Mouse (Mus musculus): ENCODE results near the gene Cdhr2. TPM values are rescaled to one million over a fixed set of nuclear protein-coding genes. Genes with fewer than 3 reads are reported as not detected.
A peak's percentile ranks its signal among the peaks of the same experiment; 100 is the strongest.

Cdhr2 gene
- total and polyA plus RNA-seq, 2 experiments from 2014 or later: 0.33 to 0.84 TPM

GRCm38 (mm10) chr13:54780592-54780991, 79.3 kb downstream of the Cdhr2 start:
- TF ChIP-seq CTCF (IDR thresholded peaks at IDR 0.05): no peak
- no peaks in the 10 kb centered on the region for H3K9me3 ChIP-seq (ENCODE audit: low read length)
- no peak overlapping the region for H3K4me2 ChIP-seq (ENCODE audit: low read depth, low read length, poor library complexity, severe bottlenecking)
- no peaks in the 10 kb centered on the region for H3K4me1 ChIP-seq (ENCODE audit: insufficient read depth, low read length)
- no peaks in the 10 kb centered on the region for H3K27me3 ChIP-seq (ENCODE audit: insufficient read depth, low read length)
- WGBS: 47% methylated on average over 3 of the region's 3 CpGs
- DNase-seq (ENCODE audit: low spot score) (peak; percentile 81), ATAC-seq (ENCODE audit: low FRiP score) (no peak)
- no peak overlapping the region for H3K9ac ChIP-seq (replicated peaks; ENCODE audit: low read length, poor library complexity, severe bottlenecking)
- no peak overlapping the region for H3K27ac ChIP-seq (ENCODE audit: low read depth, low read length)
- H3K4me3 ChIP-seq (ENCODE audit: low read depth, low read length): no peak overlapping the region
- H3K36me3 ChIP-seq (ENCODE audit: insufficient read depth, low read length): no peaks in the 10 kb centered on the region

- Histone ChIP-seq H3K4me3 (ENCODE audit: low read depth, low read length) (no peak overlapping the region), H3K27ac (ENCODE audit: low read depth, low read length) (no peak overlapping the region), H3K36me3 (ENCODE audit: insufficient read depth, low read length) (no peaks in the 10 kb centered on the region), H3K4me2 (ENCODE audit: low read depth, low read length, poor library complexity, severe bottlenecking) (no peak overlapping the region), H3K9ac (replicated peaks; ENCODE audit: low read length, poor library complexity, severe bottlenecking) (no peak overlapping the region), H3K9me3 (ENCODE audit: low read length) (no peaks in the 10 kb centered on the region), H3K27me3 (ENCODE audit: insufficient read depth, low read length) (no peaks in the 10 kb centered on the region), H3K4me1 (ENCODE audit: insufficient read depth, low read length) (no peaks in the 10 kb centered on the region)
- DNase-seq (ENCODE audit: low spot score) (no peak), ATAC-seq (ENCODE audit: low FRiP score) (no peak)
- no peak for TF ChIP-seq CTCF (IDR thresholded peaks at IDR 0.05)
- WGBS: 86% methylated on average over 3 of the region's 3 CpGs
These were observed 79.8 kb downstream of the Cdhr2 start for GRCm38 (mm10) chr13:54781086-54781485.

DNA sequence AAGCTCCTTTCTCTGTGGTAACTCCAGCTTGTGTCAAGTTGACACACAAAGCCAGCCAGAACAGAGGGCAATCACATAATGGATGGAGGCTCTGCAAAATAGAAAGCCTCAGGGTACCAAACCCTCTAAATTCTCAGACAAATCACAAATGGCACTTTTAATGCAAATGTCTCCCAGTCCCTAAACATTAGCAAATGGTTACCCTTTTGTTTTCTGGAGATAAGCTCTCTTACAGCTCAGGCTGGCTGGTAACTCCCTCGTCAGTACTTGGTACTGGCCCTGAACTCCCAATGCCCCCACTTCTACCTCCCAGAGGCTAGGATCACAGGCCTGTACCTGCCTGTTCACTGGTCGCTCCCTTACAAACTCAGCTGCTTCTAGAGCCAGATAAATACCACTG, 82.0 kb downstream of the Cdhr2 start:
- WGBS: 54% methylated on average over 2 of the region's 2 CpGs
- no peak overlapping the region for H3K9ac ChIP-seq (replicated peaks; ENCODE audit: low read length, poor library complexity, severe bottlenecking)
- no peaks in the 10 kb centered on the region for H3K27me3 ChIP-seq (ENCODE audit: insufficient read depth, low read length)
- no peaks in the 10 kb centered on the region for H3K4me1 ChIP-seq (ENCODE audit: insufficient read depth, low read length)
- ATAC-seq (ENCODE audit: low FRiP score): no peak
- no peaks in the 10 kb centered on the region for H3K36me3 ChIP-seq (ENCODE audit: insufficient read depth, low read length)
- DNase-seq (ENCODE audit: low spot score): no peak
- no peak for TF ChIP-seq CTCF (IDR thresholded peaks at IDR 0.05)
- no peak overlapping the region for H3K4me2 ChIP-seq (ENCODE audit: low read depth, low read length, poor library complexity, severe bottlenecking)
- H3K4me3 ChIP-seq (ENCODE audit: low read depth, low read length): no peak overlapping the region
- H3K27ac ChIP-seq (ENCODE audit: low read depth, low read length): no peak overlapping the region
- H3K9me3 ChIP-seq (ENCODE audit: low read length): no peaks in the 10 kb centered on the region

DNA sequence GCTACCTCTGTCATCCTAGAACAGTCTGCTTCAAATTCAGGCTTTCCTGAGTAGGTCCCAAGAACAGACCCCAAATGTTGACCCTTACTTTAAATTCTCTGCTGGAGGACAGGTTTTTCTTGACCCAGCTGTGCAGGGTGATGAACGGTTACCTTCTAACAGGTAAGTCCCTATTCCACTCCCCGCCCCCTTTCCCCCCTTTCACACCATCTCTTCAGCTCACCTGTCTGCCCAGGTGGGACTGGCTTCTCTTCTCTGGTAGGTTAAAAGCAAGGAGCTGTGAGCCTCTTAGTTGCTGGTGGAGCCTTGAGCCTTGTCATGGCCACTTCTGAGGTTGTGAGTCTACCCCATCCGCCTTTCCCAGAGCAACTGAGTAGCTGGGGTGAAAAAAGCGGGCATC, 82.4 kb downstream of the Cdhr2 start, which contains the start of gene Eif4e1b:
Gene Eif4e1b (plus strand): TSS at position 301 of the 400 bp plus-strand sequence.
- H3K4me1 ChIP-seq (ENCODE audit: insufficient read depth, low read length): no peaks in the 10 kb centered on the region
- no peak within 1 kb of the TSS for H3K27ac ChIP-seq (ENCODE audit: low read depth, low read length)
- H3K9me3 ChIP-seq (ENCODE audit: low read length): no peaks in the 10 kb centered on the region
- no peaks in the 10 kb centered on the region for H3K27me3 ChIP-seq (ENCODE audit: insufficient read depth, low read length)
- DNase-seq (ENCODE audit: low spot score) (no peak), ATAC-seq (ENCODE audit: low FRiP score) (no peak)
- H3K9ac ChIP-seq (replicated peaks; ENCODE audit: low read length, poor library complexity, severe bottlenecking): no peak within 1 kb of the TSS
- WGBS: 92% methylated on average over 4 of the region's 4 CpGs
- H3K36me3 ChIP-seq (ENCODE audit: insufficient read depth, low read length): no peaks in the 10 kb centered on the region
- no peak for TF ChIP-seq CTCF (IDR thresholded peaks at IDR 0.05)
- H3K4me2 ChIP-seq (ENCODE audit: low read depth, low read length, poor library complexity, severe bottlenecking): no peak within 1 kb of the TSS
- no peak within 1 kb of the TSS for H3K4me3 ChIP-seq (ENCODE audit: low read depth, low read length)

Other genes starting within 250 kb of the Cdhr2 start
- gene Thoc3, start 232.6 kb upstream of the Cdhr2 start, total RNA-seq (2014; rRNA removed): 51.7 and 62.6 TPM in 2 replicates
- gene Thoc3, start 232.6 kb upstream of the Cdhr2 start, polyA plus RNA-seq (2015; fragmentation: Nextera tagmentation; extraction: Ambion mirVana): 127 and 133 TPM in 2 replicates
- 20.1 and 23.6 TPM in 2 replicates for gene Simc1, start 197.7 kb upstream of the Cdhr2 start, total RNA-seq (2014; rRNA removed)
- 9.8 and 10.2 TPM in 2 replicates for gene Simc1, start 197.7 kb upstream of the Cdhr2 start, polyA plus RNA-seq (2015; fragmentation: Nextera tagmentation; extraction: Ambion mirVana)
- 205 and 230 TPM in 2 replicates for gene 4833439L19Rik, start 136.0 kb upstream of the Cdhr2 start, total RNA-seq (2014; rRNA removed)
- 240 and 248 TPM in 2 replicates for gene 4833439L19Rik, start 136.0 kb upstream of the Cdhr2 start, polyA plus RNA-seq (2015; fragmentation: Nextera tagmentation; extraction: Ambion mirVana)
- gene Arl10, start 126.4 kb upstream of the Cdhr2 start, total RNA-seq (2014; rRNA removed): 161 and 171 TPM in 2 replicates
- 79.2 and 80.2 TPM in 2 replicates for gene Arl10, start 126.4 kb upstream of the Cdhr2 start, polyA plus RNA-seq (2015; fragmentation: Nextera tagmentation; extraction: Ambion mirVana)
- gene Nop16, start 111.4 kb upstream of the Cdhr2 start, total RNA-seq (2014; rRNA removed): 26.7 TPM in 2 replicates
- 53.8 and 54.1 TPM in 2 replicates for gene Nop16, start 111.4 kb upstream of the Cdhr2 start, polyA plus RNA-seq (2015; fragmentation: Nextera tagmentation; extraction: Ambion mirVana)
- 110 and 203 TPM in 2 replicates for gene Higd2a, start 111.3 kb upstream of the Cdhr2 start, total RNA-seq (2014; rRNA removed)
- gene Higd2a, start 111.3 kb upstream of the Cdhr2 start, polyA plus RNA-seq (2015; fragmentation: Nextera tagmentation; extraction: Ambion mirVana): 327 and 330 TPM in 2 replicates
- 243 and 256 TPM in 2 replicates for gene Cltb, start 90.1 kb upstream of the Cdhr2 start, total RNA-seq (2014; rRNA removed)
- gene Cltb, start 90.1 kb upstream of the Cdhr2 start, polyA plus RNA-seq (2015; fragmentation: Nextera tagmentation; extraction: Ambion mirVana): 326 and 328 TPM in 2 replicates
- 49.3 and 57.9 TPM in 2 replicates for gene Faf2, start 79.7 kb upstream of the Cdhr2 start, total RNA-seq (2014; rRNA removed)
- 53.0 and 56.4 TPM in 2 replicates for gene Faf2, start 79.7 kb upstream of the Cdhr2 start, polyA plus RNA-seq (2015; fragmentation: Nextera tagmentation; extraction: Ambion mirVana)
- gene Rnf44, start 7.6 kb upstream of the Cdhr2 start, total RNA-seq (2014; rRNA removed): 67.6 and 71.2 TPM in 2 replicates
- gene Rnf44, start 7.6 kb upstream of the Cdhr2 start, polyA plus RNA-seq (2015; fragmentation: Nextera tagmentation; extraction: Ambion mirVana): 51.7 and 52.0 TPM in 2 replicates
- 167 and 170 TPM in 2 replicates for gene Gprin1, start 48.4 kb downstream of the Cdhr2 start, total RNA-seq (2014; rRNA removed)
- gene Gprin1, start 48.4 kb downstream of the Cdhr2 start, polyA plus RNA-seq (2015; fragmentation: Nextera tagmentation; extraction: Ambion mirVana): 21.7 and 23.0 TPM in 2 replicates
- gene Sncb, start 65.1 kb downstream of the Cdhr2 start, total RNA-seq (2014; rRNA removed): 84.6 and 90.6 TPM in 2 replicates
- 213 and 233 TPM in 2 replicates for gene Sncb, start 65.1 kb downstream of the Cdhr2 start, polyA plus RNA-seq (2015; fragmentation: Nextera tagmentation; extraction: Ambion mirVana)
- gene Eif4e1b, start 82.5 kb downstream of the Cdhr2 start, total RNA-seq (2014; rRNA removed): not detected in 2 replicates
- not detected in 2 replicates for gene Eif4e1b, start 82.5 kb downstream of the Cdhr2 start, polyA plus RNA-seq (2015; fragmentation: Nextera tagmentation; extraction: Ambion mirVana)
- gene Tspan17, start 87.9 kb downstream of the Cdhr2 start, total RNA-seq (2014; rRNA removed): 43.4 and 58.1 TPM in 2 replicates
- 100 and 115 TPM in 2 replicates for gene Tspan17, start 87.9 kb downstream of the Cdhr2 start, polyA plus RNA-seq (2015; fragmentation: Nextera tagmentation; extraction: Ambion mirVana)
- 24.2 and 29.0 TPM in 2 replicates for gene Unc5a, start 247.9 kb downstream of the Cdhr2 start, total RNA-seq (2014; rRNA removed)
- 12.7 and 14.3 TPM in 2 replicates for gene Unc5a, start 247.9 kb downstream of the Cdhr2 start, polyA plus RNA-seq (2015; fragmentation: Nextera tagmentation; extraction: Ambion mirVana)

Measured in midbrain, postnatal 0 days (tissue).